Mouse (Mus musculus): ENCODE data around the gene Dner. TPM values are rescaled to one million over a fixed set of nuclear protein-coding genes. Genes with fewer than 3 reads are reported as not detected.
A peak's percentile ranks its signal among the peaks of the same experiment; 100 is the strongest.
"Not testable (repeated sequence)": the region's sequence is repeated elsewhere in the genome, so short reads cannot be mapped to it uniquely, and the experiment has no call there.

Dner gene
- polyA plus RNA-seq, 1 experiment from 2014 or later = 28.1 TPM

- ATAC-seq (ENCODE audit: low FRiP score) (no peak), DNase-seq (ENCODE audit: low spot score, missing footprints) (no peak)
- 80% methylated on average over 3 of the region's 3 CpGs for WGBS
- no peaks in the 10 kb centered on the region for H3K27me3 ChIP-seq (ENCODE audit: control insufficient read depth, insufficient read depth, low read length)
- H3K4me3 ChIP-seq (ENCODE audit: low read depth, low read length) = no peak overlapping the region
- no peaks in the 10 kb centered on the region for H3K36me3 ChIP-seq (ENCODE audit: control insufficient read depth, insufficient read depth, low read length)
- no peak overlapping the region for H3K27ac ChIP-seq (ENCODE audit: low read depth, low read length)
- H3K4me1 ChIP-seq (ENCODE audit: control insufficient read depth, insufficient read depth, low read length) = no peaks in the 10 kb centered on the region
- no peak overlapping the region for H3K9ac ChIP-seq (ENCODE audit: low read length)
- no peak overlapping the region for H3K4me2 ChIP-seq
- H3K9me3 ChIP-seq (ENCODE audit: control insufficient read depth, low read length) = no peaks in the 10 kb centered on the region
Measured at GRCm38 (mm10) chr1:84347796-84348476, 348.1 kb downstream of the Dner start.

GRCm38 (mm10) chr1:84332797-84333196 lies 363.2 kb downstream of the Dner start:
- WGBS = 39% methylated on average over 3 of the region's 3 CpGs
- H3K4me3 ChIP-seq (ENCODE audit: low read depth, low read length); H3K27ac ChIP-seq (ENCODE audit: low read depth, low read length); H3K4me1 ChIP-seq (ENCODE audit: control insufficient read depth, insufficient read depth, low read length); H3K36me3 ChIP-seq (ENCODE audit: control insufficient read depth, insufficient read depth, low read length); H3K27me3 ChIP-seq (ENCODE audit: control insufficient read depth, insufficient read depth, low read length); H3K9ac ChIP-seq (ENCODE audit: low read length); H3K9me3 ChIP-seq (ENCODE audit: control insufficient read depth, low read length); H3K4me2 ChIP-seq: not testable (repeated sequence)
- ATAC-seq (ENCODE audit: low FRiP score) (0 out of 2 replicates have a peak, but pooled peaks have one; percentile 55), DNase-seq (ENCODE audit: low spot score, missing footprints) (peak; percentile 73)

GRCm38 (mm10) chr1:84331861-84332260 lies 364.2 kb downstream of the Dner start:
- H3K4me1 ChIP-seq (ENCODE audit: control insufficient read depth, insufficient read depth, low read length); H3K4me2 ChIP-seq; H3K27ac ChIP-seq (ENCODE audit: low read depth, low read length); H3K9ac ChIP-seq (ENCODE audit: low read length); H3K4me3 ChIP-seq (ENCODE audit: low read depth, low read length); H3K36me3 ChIP-seq (ENCODE audit: control insufficient read depth, insufficient read depth, low read length); H3K9me3 ChIP-seq (ENCODE audit: control insufficient read depth, low read length); ATAC-seq (ENCODE audit: low FRiP score); H3K27me3 ChIP-seq (ENCODE audit: control insufficient read depth, insufficient read depth, low read length); DNase-seq (ENCODE audit: low spot score, missing footprints): not testable (repeated sequence)
- WGBS = 85% methylated on average over 12 of the region's 12 CpGs

GRCm38 (mm10) chr1:84325309-84325708 lies 370.7 kb downstream of the Dner start:
- ATAC-seq (ENCODE audit: low FRiP score) (no peak), DNase-seq (ENCODE audit: low spot score, missing footprints) (peak; percentile 79)
- WGBS = 73% methylated on average over 3 of the region's 3 CpGs
- no peak overlapping the region for H3K9ac ChIP-seq (ENCODE audit: low read length)
- H3K36me3 ChIP-seq (ENCODE audit: control insufficient read depth, insufficient read depth, low read length) = no peaks in the 10 kb centered on the region
- H3K4me2 ChIP-seq = no peak overlapping the region
- H3K27me3 ChIP-seq (ENCODE audit: control insufficient read depth, insufficient read depth, low read length) = no peaks in the 10 kb centered on the region
- peaks cover 2% of the 10 kb centered on the region; the same call in 1 of the 2 replicates for H3K4me1 ChIP-seq (ENCODE audit: control insufficient read depth, insufficient read depth, low read length)
- H3K4me3 ChIP-seq (ENCODE audit: low read depth, low read length) = no peak overlapping the region
- no peaks in the 10 kb centered on the region for H3K9me3 ChIP-seq (ENCODE audit: control insufficient read depth, low read length)
- H3K27ac ChIP-seq (ENCODE audit: low read depth, low read length) = no peak overlapping the region

- H3K4me2 ChIP-seq = no peak overlapping the region
- no peak overlapping the region for H3K4me3 ChIP-seq (ENCODE audit: low read depth, low read length)
- DNase-seq (ENCODE audit: low spot score, missing footprints) = no peak
- 78% methylated on average over 4 of the region's 4 CpGs for WGBS
- no peak overlapping the region for H3K27ac ChIP-seq (ENCODE audit: low read depth, low read length)
- H3K9me3 ChIP-seq (ENCODE audit: control insufficient read depth, low read length) = no peaks in the 10 kb centered on the region
- no peak overlapping the region for H3K9ac ChIP-seq (ENCODE audit: low read length)
- no peaks in the 10 kb centered on the region for H3K27me3 ChIP-seq (ENCODE audit: control insufficient read depth, insufficient read depth, low read length)
- no peaks in the 10 kb centered on the region for H3K4me1 ChIP-seq (ENCODE audit: control insufficient read depth, insufficient read depth, low read length)
- no peaks in the 10 kb centered on the region for H3K36me3 ChIP-seq (ENCODE audit: control insufficient read depth, insufficient read depth, low read length)
- ATAC-seq (ENCODE audit: low FRiP score) = no peak
Measured at GRCm38 (mm10) chr1:84321327-84321726, 374.7 kb downstream of the Dner start.

Small RNAs within 50 kb of the gene (microRNA-seq; reads per million reads assigned to microRNA genes)
- gene Mir5126 = 121 reads per million, percentile 56 among the genes with 10 or more reads in this experiment

Other genes starting within 250 kb of the Dner start
- 10.7 and 12.3 TPM in 2 replicates for gene Fbxo36, start 143.6 kb upstream of the Dner start, polyA plus RNA-seq (2014; fragmentation: Nextera tagmentation; extraction: Ambion mirVana)
- 99.4 and 107 TPM in 2 replicates for gene Trip12, start 144.3 kb upstream of the Dner start, polyA plus RNA-seq (2014; fragmentation: Nextera tagmentation; extraction: Ambion mirVana)
- gene Slc16a14, start 238.9 kb upstream of the Dner start, polyA plus RNA-seq (2014; fragmentation: Nextera tagmentation; extraction: Ambion mirVana) = 4.7 and 4.8 TPM in 2 replicates